Mouse (Mus musculus) kidney, embryonic 14.5 days (tissue): ENCODE measurements at regions not wholly inside any gene's neighbourhood (a gene's known extent, or its start where the extent isn't known, plus 50 kb on each side); places are given as distances from the start of the nearest gene placed in this dataset.

Source experiments
- ATAC-seq: fragments of 200-750 bp; cut with Nextera tagmentation; 2 replicates; pipeline ENCODE4 v1.8.0; 2017; ENCODE audit warnings: moderate number of reproducible peaks, mild to moderate bottlenecking, moderate TSS enrichment, moderate library complexity; ENCODE audit not compliant: low FRiP score, low TSS enrichment
- H3K27ac ChIP-seq: fragments of 300-500 bp; sonication (generic); 2 replicates; pipeline ENCODE4 v1.5.1; 2014; ENCODE audit warnings: low read depth, mild to moderate bottlenecking, low read length, moderate library complexity, mixed read lengths
- H3K27me3 ChIP-seq: fragments of 300-500 bp; sonication (generic); 2 replicates; pipeline ENCODE4 v1.6.1; 2014; ENCODE audit warnings: mild to moderate bottlenecking, low read length; ENCODE audit not compliant: control insufficient read depth, insufficient read depth
- H3K36me3 ChIP-seq: fragments of 300-500 bp; sonication (generic); 2 replicates; pipeline ENCODE4 v1.6.1; 2014; ENCODE audit warnings: low read length, mixed read lengths; ENCODE audit not compliant: control insufficient read depth, insufficient read depth
- H3K4me1 ChIP-seq: fragments of 300-500 bp; sonication (generic); 2 replicates; pipeline ENCODE4 v1.6.1; 2014; ENCODE audit warnings: low read length, mixed read lengths; ENCODE audit not compliant: control insufficient read depth, insufficient read depth
- H3K4me2 ChIP-seq: fragments of 300-500 bp; sonication (generic); replicated peaks from 2 replicates; pipeline ENCODE4 v1.6.1; 2014; ENCODE audit warnings: low read depth, mild to moderate bottlenecking, low read length
- H3K4me3 ChIP-seq: fragments of 300-500 bp; sonication (generic); 2 replicates; pipeline ENCODE4 v1.5.1; 2014; ENCODE audit warnings: mild to moderate bottlenecking, low read length
- H3K9ac ChIP-seq: fragments of 300-500 bp; sonication (generic); 2 replicates; pipeline ENCODE4 v1.6.1; 2014; ENCODE audit warnings: low read depth, mild to moderate bottlenecking, low read length, moderate library complexity
- H3K9me3 ChIP-seq: fragments of 300-500 bp; sonication (generic); 2 replicates; pipeline ENCODE4 v1.6.1; 2016; ENCODE audit warnings: low read length; ENCODE audit not compliant: control insufficient read depth
- WGBS: fragments of 180-500 bp; shearing (Covaris S2); extraction: QIAGEN DNeasy Blood & Tissue Kit; methylation state at CpG from one replicate; pipeline ENCODE4 v1.1.7; 2014; 5-methylcytosine and 5-hydroxymethylcytosine counted together

GRCm38 (mm10) chr10:87715874-87716600 lies 142.0 kb upstream of the Igf1 start:
- Histone ChIP-seq H3K9ac (no peak overlapping the region), H3K4me2 (no peak overlapping the region), H3K4me3 (no peak overlapping the region), H3K4me1 (no peaks in the 10 kb centered on the region), H3K9me3 (no peaks in the 10 kb centered on the region), H3K27ac (no peak overlapping the region), H3K36me3 (no peaks in the 10 kb centered on the region), H3K27me3 (no peaks in the 10 kb centered on the region)
- WGBS = 59% methylated on average over 6 of the region's 6 CpGs
- no peak for ATAC-seq

GRCm38 (mm10) chr10:87717156-87717555 lies 140.9 kb upstream of the Igf1 start:
- Histone ChIP-seq H3K9ac (no peak overlapping the region), H3K36me3 (no peaks in the 10 kb centered on the region), H3K27ac (no peak overlapping the region), H3K9me3 (no peaks in the 10 kb centered on the region), H3K27me3 (no peaks in the 10 kb centered on the region), H3K4me1 (no peaks in the 10 kb centered on the region), H3K4me2 (no peak overlapping the region), H3K4me3 (no peak overlapping the region)
- ATAC-seq = no peak

GRCm38 (mm10) chr10:87718491-87718890 lies 139.6 kb upstream of the Igf1 start:
- Histone ChIP-seq H3K4me2 (no peak overlapping the region), H3K9ac (no peak overlapping the region), H3K36me3 (no peaks in the 10 kb centered on the region), H3K27ac (no peak overlapping the region), H3K9me3 (no peaks in the 10 kb centered on the region), H3K4me1 (no peaks in the 10 kb centered on the region), H3K4me3 (no peak overlapping the region), H3K27me3 (no peaks in the 10 kb centered on the region)
- WGBS = 90% methylated on average over 7 of the region's 7 CpGs
- ATAC-seq = no peak

- H3K27me3 ChIP-seq = no peaks in the 10 kb centered on the region
- ATAC-seq = no peak
- H3K36me3 ChIP-seq = no peaks in the 10 kb centered on the region
- no peak overlapping the region for H3K4me2 ChIP-seq
- no peak overlapping the region for H3K4me3 ChIP-seq
- H3K9ac ChIP-seq = no peak overlapping the region
- H3K4me1 ChIP-seq = no peaks in the 10 kb centered on the region
- no peaks in the 10 kb centered on the region for H3K9me3 ChIP-seq
- H3K27ac ChIP-seq = no peak overlapping the region
These were observed 138.1 kb upstream of the Igf1 start for GRCm38 (mm10) chr10:87719978-87720377.

GRCm38 (mm10) chr10:87722244-87722643 lies 135.8 kb upstream of the Igf1 start:
- Histone ChIP-seq H3K4me3 (no peak overlapping the region), H3K36me3 (no peaks in the 10 kb centered on the region), H3K9ac (no peak overlapping the region), H3K4me1 (no peaks in the 10 kb centered on the region), H3K27me3 (no peaks in the 10 kb centered on the region), H3K9me3 (no peaks in the 10 kb centered on the region), H3K27ac (no peak overlapping the region), H3K4me2 (no peak overlapping the region)
- WGBS = 78% methylated on average over 3 of the region's 3 CpGs
- no peak for ATAC-seq

GRCm38 (mm10) chr10:87732658-87733057 lies 125.4 kb upstream of the Igf1 start:
- no peak for ATAC-seq
- no peaks in the 10 kb centered on the region for H3K36me3 ChIP-seq
- no peak overlapping the region for H3K27ac ChIP-seq
- no peak overlapping the region for H3K4me3 ChIP-seq
- H3K9ac ChIP-seq = no peak overlapping the region
- WGBS = 77% methylated on average over 1 of the region's 1 CpGs
- H3K4me2 ChIP-seq = no peak overlapping the region
- H3K4me1 ChIP-seq = no peaks in the 10 kb centered on the region
- no peaks in the 10 kb centered on the region for H3K27me3 ChIP-seq
- no peaks in the 10 kb centered on the region for H3K9me3 ChIP-seq

GRCm38 (mm10) chr10:87733241-87733640 lies 124.8 kb upstream of the Igf1 start:
- H3K4me1 ChIP-seq = no peaks in the 10 kb centered on the region
- no peaks in the 10 kb centered on the region for H3K27me3 ChIP-seq
- no peak overlapping the region for H3K4me2 ChIP-seq
- 76% methylated on average over 7 of the region's 7 CpGs for WGBS
- H3K4me3 ChIP-seq = no peak overlapping the region
- no peak overlapping the region for H3K27ac ChIP-seq
- H3K36me3 ChIP-seq = no peaks in the 10 kb centered on the region
- no peak for ATAC-seq
- no peak overlapping the region for H3K9ac ChIP-seq
- no peaks in the 10 kb centered on the region for H3K9me3 ChIP-seq

GRCm38 (mm10) chr10:87740323-87740722 lies 117.7 kb upstream of the Igf1 start:
- H3K27me3 ChIP-seq = no peaks in the 10 kb centered on the region
- H3K36me3 ChIP-seq = no peaks in the 10 kb centered on the region
- H3K4me2 ChIP-seq = no peak overlapping the region
- H3K9ac ChIP-seq = no peak overlapping the region
- 67% methylated on average over 8 of the region's 8 CpGs for WGBS
- no peak for ATAC-seq
- no peaks in the 10 kb centered on the region for H3K4me1 ChIP-seq
- no peak overlapping the region for H3K4me3 ChIP-seq
- H3K9me3 ChIP-seq = no peaks in the 10 kb centered on the region
- H3K27ac ChIP-seq = no peak overlapping the region

- H3K4me3 ChIP-seq = no peak overlapping the region
- no peak overlapping the region for H3K27ac ChIP-seq
- no peak for ATAC-seq
- no peak overlapping the region for H3K4me2 ChIP-seq
- 84% methylated on average over 3 of the region's 3 CpGs for WGBS
- no peak overlapping the region for H3K9ac ChIP-seq
- H3K36me3 ChIP-seq = no peaks in the 10 kb centered on the region
- H3K27me3 ChIP-seq = no peaks in the 10 kb centered on the region
- H3K4me1 ChIP-seq = no peaks in the 10 kb centered on the region
- no peaks in the 10 kb centered on the region for H3K9me3 ChIP-seq
These were observed 115.3 kb upstream of the Igf1 start for GRCm38 (mm10) chr10:87742766-87743165.
